Mouse (Mus musculus) adrenal gland, adult 10 weeks (tissue): ENCODE measurements around the gene Asxl2. TPM values are rescaled to one million over a fixed set of nuclear protein-coding genes. Genes with fewer than 3 reads are reported as not detected.

Experiments
- polyA plus RNA-seq: library from polyadenylated mRNA; stranded (reverse); fragments of 350-450 nt; fragmentation: Illumina TruSeq; extraction: RNeasy Lipid Tissue Mini Kit (QIAGEN cat#74804); gene quantifications from one replicate; pipeline ENCODE4 v1.2.3, GENCODE M21; 2014; ENCODE audit warnings: low read depth, low replicate concordance

Asxl2 gene
- 41.9 TPM for polyA plus RNA-seq

GRCm38 (mm10) chr12:3426530-3427034, at the start of gene Asxl2:
Gene Asxl2 (plus strand): TSS chr12:3426857.

Other genes with a start within 250 kb of the Asxl2 start
- gene Rab10, start 116.9 kb upstream of the Asxl2 start, polyA plus RNA-seq, result 784 TPM
- gene Kif3c, start 61.7 kb upstream of the Asxl2 start, polyA plus RNA-seq, result 49.2 TPM
- gene Dtnb, start 145.5 kb downstream of the Asxl2 start, polyA plus RNA-seq, result 6.6 TPM